Mouse (Mus musculus) hindbrain, embryonic 14.5 days (tissue): ENCODE measurements around the gene Gm49342. TPM values are rescaled to one million over a fixed set of nuclear protein-coding genes. Genes with fewer than 3 reads are reported as not detected.
"Not testable (repeated sequence)": the region's sequence is repeated elsewhere in the genome, so short reads cannot be mapped to it uniquely, and the experiment has no call there.

Experiments
- ATAC-seq: fragments of 200-750 bp; cut with Nextera tagmentation; 2 replicates; pipeline ENCODE4 v1.8.0; 2017; ENCODE audit warnings: moderate number of reproducible peaks, mild to moderate bottlenecking, moderate TSS enrichment, moderate library complexity; ENCODE audit not compliant: low FRiP score
- DNase-seq: peaks from one replicate; pipeline ENCODE4 v3.0.0-alpha.2; 2015; ENCODE audit warnings: low spot score
- H3K27ac ChIP-seq: fragments of 300-500 bp; sonication (generic); 2 replicates; pipeline ENCODE4 v1.5.1; 2014; ENCODE audit warnings: mild to moderate bottlenecking, moderate library complexity
- H3K27me3 ChIP-seq: fragments of 300-500 bp; sonication (generic); 2 replicates; pipeline ENCODE4 v1.6.1; 2014; ENCODE audit warnings: mild to moderate bottlenecking, low read length, mixed read lengths; ENCODE audit not compliant: control insufficient read depth, insufficient read depth
- H3K36me3 ChIP-seq: fragments of 300-500 bp; sonication (generic); replicated peaks from 2 replicates; pipeline ENCODE4 v1.6.1; 2014; ENCODE audit not compliant: control insufficient read depth, insufficient read depth
- H3K4me1 ChIP-seq: fragments of 300-500 bp; sonication (generic); replicated peaks from 2 replicates; pipeline ENCODE4 v1.6.1; 2014; ENCODE audit warnings: antibody characterized with exemption, low read length, mixed read lengths; ENCODE audit not compliant: control insufficient read depth, insufficient read depth
- H3K4me2 ChIP-seq: fragments of 300-500 bp; sonication (generic); replicated peaks from 2 replicates; pipeline ENCODE4 v1.6.1; 2014; ENCODE audit warnings: mild to moderate bottlenecking, moderate library complexity
- H3K4me3 ChIP-seq: fragments of 300-500 bp; sonication (generic); replicated peaks from 2 replicates; pipeline ENCODE4 v1.5.1; 2014; ENCODE audit warnings: mild to moderate bottlenecking, low read length
- H3K9ac ChIP-seq: fragments of 300-500 bp; sonication (generic); 2 replicates; pipeline ENCODE4 v1.6.1; 2014
- H3K9me3 ChIP-seq: fragments of 300-500 bp; sonication (generic); 2 replicates; pipeline ENCODE4 v1.6.1; 2016; ENCODE audit warnings: low read length; ENCODE audit not compliant: control insufficient read depth
- WGBS: fragments of 180-500 bp; shearing (Covaris S2); extraction: QIAGEN DNeasy Blood & Tissue Kit; methylation state at CpG from one replicate; pipeline ENCODE4 v1.1.7; 2014; 5-methylcytosine and 5-hydroxymethylcytosine counted together
- polyA plus RNA-seq: library from polyadenylated mRNA; unstranded; fragments of >200 nt; fragmentation: Nextera tagmentation; extraction: Ambion mirVana; gene quantifications from 2 replicates; pipeline ENCODE4 v1.2.1, GENCODE M21; 2014

Gene Gm49342
- polyA plus RNA-seq, 1 experiment from 2014 or later: not detected

DNA sequence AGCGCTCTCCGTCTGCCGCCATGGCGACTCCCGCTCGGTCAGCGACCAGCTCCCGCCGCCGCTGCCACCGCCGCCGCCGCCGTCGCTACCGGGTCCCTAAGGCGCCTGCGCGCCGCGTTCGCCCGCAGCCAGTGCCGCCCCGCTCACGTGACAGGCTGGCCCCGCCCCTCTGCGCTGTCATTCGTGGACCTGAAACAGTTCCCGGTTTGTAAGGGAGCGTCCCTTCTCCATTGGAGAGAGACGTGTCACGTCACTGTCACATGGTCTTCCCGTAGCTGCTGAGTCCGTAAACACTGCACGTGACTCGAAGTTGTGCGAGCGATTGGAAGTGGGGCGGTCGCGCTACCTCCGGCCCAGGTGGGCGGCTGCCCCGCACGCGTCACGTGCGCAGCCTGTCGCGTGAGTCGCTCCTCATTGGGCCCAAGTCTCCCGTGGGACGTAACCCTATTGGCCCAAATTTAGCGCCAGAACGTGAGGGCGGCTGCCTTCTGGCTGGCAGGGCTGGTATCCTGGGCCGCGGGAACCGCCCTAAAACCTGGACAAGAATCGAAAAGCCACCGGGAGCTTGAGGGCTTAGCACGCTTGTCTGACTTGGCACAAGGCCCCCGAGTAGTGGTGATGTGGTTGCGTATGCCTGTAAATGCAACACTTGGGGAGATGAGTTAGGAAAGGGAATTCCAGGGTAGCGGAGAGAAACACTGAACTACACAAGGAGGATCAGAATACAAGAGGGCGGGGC, 13.4 kb upstream of the Gm49342 start, which contains the start of the genes Pip4p1 and Pnp:
Gene Pip4p1 (minus strand): TSS at position 103 of the 739 bp plus-strand sequence.
Gene Pnp (plus strand): TSS at position 329 of the 739 bp plus-strand sequence.
- peak within 1 kb of the TSS; percentile 90 for H3K4me3 ChIP-seq
- H3K4me1 ChIP-seq: peaks cover 23% of the 10 kb centered on the region
- peak within 1 kb of the TSS; percentile 100 for H3K9ac ChIP-seq
- peaks cover 35% of the 10 kb centered on the region for H3K36me3 ChIP-seq
- H3K27ac ChIP-seq: peak within 1 kb of the TSS; percentile 87
- H3K4me2 ChIP-seq: peak within 1 kb of the TSS; percentile 95
- no peaks in the 10 kb centered on the region for H3K9me3 ChIP-seq
- H3K27me3 ChIP-seq: no peaks in the 10 kb centered on the region
- ATAC-seq (peak; percentile 100), DNase-seq (peak; percentile 98)
- under 1% methylated on average over 67 of the region's 68 CpGs for WGBS

DNA sequence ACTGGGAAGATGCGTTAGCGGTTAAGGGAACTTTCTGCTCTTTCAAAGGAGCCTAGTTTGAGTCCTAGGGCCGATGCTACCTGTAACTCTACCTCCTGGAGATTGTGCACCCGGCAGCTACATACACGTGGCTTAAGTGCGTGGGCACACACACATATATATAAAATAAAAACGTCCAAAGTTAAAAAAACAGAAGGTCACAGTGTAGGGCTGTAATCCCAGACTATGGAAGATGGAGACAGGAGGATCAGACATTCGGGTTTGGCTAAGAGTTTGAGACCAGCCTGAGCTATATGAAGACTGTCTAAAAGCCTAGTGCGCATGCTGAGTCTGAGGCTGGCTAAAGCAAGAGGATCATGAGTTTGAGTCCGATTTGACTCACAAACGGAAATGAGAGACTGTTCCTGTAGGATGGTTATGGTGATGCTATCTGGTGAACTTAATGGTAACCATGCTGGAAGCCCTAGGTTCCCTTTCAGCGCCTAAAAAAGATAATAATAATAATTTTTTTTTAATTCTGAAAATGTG, 12.8 kb upstream of the Gm49342 start:
- DNase-seq (no peak), ATAC-seq (no peak)
- Histone ChIP-seq H3K4me1 (peaks cover 17% of the 10 kb centered on the region; the same call in 1 of the 2 replicates), H3K27ac (peak overlapping the region; percentile 85), H3K9ac (peak overlapping the region; percentile 59), H3K27me3 (no peaks in the 10 kb centered on the region), H3K4me2 (peak overlapping the region; percentile 65), H3K9me3 (no peaks in the 10 kb centered on the region), H3K4me3 (peak overlapping the region; percentile 90), H3K36me3 (peaks cover 28% of the 10 kb centered on the region)
- 10% methylated on average over 12 of the region's 12 CpGs for WGBS

DNA sequence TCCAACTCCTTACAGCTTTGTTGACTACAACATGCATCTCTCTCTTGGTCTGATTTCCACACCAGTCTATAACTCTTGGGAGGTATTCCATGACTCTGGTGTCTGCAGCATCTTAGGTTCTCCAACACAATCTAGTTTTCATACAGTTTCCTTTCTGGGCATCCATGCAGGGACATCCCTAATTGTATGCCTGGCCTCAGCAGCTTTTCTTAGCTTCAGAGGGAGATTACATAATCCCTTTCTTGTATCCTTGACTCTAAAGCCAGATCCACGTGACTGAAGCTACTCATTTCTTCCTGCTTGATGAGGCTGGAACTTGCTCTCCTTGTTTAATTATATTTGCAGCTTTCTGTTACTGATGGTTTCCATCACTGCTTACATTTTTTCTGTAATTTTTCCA, 7.7 kb upstream of the Gm49342 start:
- Histone ChIP-seq H3K36me3 (no peaks in the 10 kb centered on the region), H3K27me3 (no peaks in the 10 kb centered on the region), H3K9ac (no peak overlapping the region), H3K4me3 (no peak overlapping the region), H3K27ac (no peak overlapping the region), H3K9me3 (no peaks in the 10 kb centered on the region), H3K4me1 (peaks cover 3% of the 10 kb centered on the region; the same call in 1 of the 2 replicates), H3K4me2 (no peak overlapping the region)
- ATAC-seq (no peak), DNase-seq (no peak)
- 76% methylated on average over 1 of the region's 1 CpGs for WGBS

DNA sequence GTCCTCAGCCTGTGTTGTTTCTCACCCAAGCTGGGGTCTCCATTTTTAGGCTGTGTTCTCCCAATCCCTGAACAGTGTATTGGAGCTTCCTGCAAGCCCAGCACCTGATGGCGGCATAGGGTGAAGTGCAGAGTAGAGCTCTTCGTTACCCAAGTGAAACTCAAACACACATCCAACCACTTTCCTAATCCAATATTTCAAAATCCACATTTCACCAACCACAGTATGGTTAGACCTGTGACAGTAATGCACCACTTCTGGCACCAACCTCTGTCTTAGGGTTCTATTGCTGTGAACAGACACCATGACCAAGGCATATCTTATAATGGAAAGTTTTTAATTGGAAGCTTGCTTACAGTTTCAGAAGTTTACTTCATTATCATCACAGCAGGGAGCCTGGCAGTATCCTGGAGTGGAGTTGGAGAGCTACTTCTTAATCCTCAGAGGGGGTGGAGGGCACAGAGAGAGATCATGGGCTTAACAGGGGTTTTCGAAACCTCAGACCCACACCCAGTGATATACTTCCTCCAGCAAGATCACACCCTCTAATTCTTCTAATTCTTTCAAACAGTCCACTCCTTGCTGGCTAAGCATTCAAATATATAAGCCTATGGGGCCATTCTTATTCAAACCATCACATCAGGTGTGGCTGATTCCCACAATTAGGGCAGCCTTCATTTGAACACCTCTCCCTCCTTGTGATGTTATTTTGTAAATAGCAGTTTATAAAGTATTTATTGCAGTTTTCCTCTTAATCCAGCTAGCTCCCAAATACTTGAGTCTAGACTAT, 6.0 kb upstream of the Gm49342 start:
- no peaks in the 10 kb centered on the region for H3K36me3 ChIP-seq
- no peak overlapping the region for H3K4me2 ChIP-seq
- H3K9me3 ChIP-seq: no peaks in the 10 kb centered on the region
- ATAC-seq (no peak), DNase-seq (no peak)
- WGBS: 87% methylated on average over 3 of the region's 3 CpGs
- no peak overlapping the region for H3K27ac ChIP-seq
- no peak overlapping the region for H3K9ac ChIP-seq
- no peaks in the 10 kb centered on the region for H3K4me1 ChIP-seq
- no peak overlapping the region for H3K4me3 ChIP-seq
- H3K27me3 ChIP-seq: no peaks in the 10 kb centered on the region

DNA sequence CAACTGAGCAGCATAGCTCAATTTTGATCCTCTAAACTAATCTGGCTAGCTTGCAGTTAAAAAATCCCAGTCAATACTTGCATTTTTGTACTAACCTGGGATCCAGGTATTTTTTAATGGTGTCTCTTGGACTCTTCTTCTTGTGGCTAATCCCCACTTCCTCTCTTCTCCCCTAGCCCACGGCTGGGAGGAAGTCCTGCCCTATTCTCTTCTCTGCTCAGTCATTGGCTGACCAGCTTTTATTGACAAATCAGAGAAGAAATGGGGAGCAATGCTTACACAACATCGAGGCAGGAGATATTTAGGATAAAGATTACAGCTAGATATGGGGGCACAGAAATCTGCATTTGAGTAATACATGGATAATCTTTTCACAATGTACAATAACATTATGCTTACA, 5.4 kb upstream of the Gm49342 start:
- Histone ChIP-seq H3K4me3 (no peak overlapping the region), H3K36me3 (no peaks in the 10 kb centered on the region), H3K9ac (no peak overlapping the region), H3K4me1 (no peaks in the 10 kb centered on the region), H3K9me3 (no peaks in the 10 kb centered on the region), H3K4me2 (no peak overlapping the region), H3K27ac (no peak overlapping the region), H3K27me3 (no peaks in the 10 kb centered on the region)
- no peak for ATAC-seq
- DNase-seq: no peak
- 44% methylated on average over 2 of the region's 2 CpGs for WGBS

DNA sequence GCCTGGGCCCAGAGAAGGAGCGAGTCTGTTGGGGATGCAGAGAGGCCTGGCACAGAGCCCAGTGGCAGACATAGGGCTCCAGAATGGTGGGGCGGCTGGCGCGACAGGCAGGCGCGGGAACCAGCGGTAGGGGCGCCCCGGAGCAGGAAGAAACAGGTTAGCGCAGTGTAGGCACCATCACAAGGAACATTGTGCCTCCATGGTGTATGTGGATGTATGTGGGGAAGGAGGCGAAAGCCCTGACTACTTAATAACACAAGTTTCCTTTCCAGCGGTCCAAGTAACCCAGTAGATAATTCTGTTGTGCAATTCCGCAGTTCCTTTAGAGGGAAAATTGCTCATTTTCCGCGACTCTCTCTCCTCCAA, 334 bp downstream of the Gm49342 start:
- Histone ChIP-seq H3K27ac (peak overlapping the region; percentile 82), H3K4me2 (peak overlapping the region; percentile 62), H3K4me3 (peak overlapping the region; percentile 43), H3K9ac (peak overlapping the region; percentile 60)
- not testable (repeated sequence) for H3K9me3 ChIP-seq, H3K4me1 ChIP-seq, H3K36me3 ChIP-seq, H3K27me3 ChIP-seq
- DNase-seq (peak; percentile 68), ATAC-seq (peak; percentile 97)
- 2% methylated on average over 14 of the region's 15 CpGs for WGBS

DNA sequence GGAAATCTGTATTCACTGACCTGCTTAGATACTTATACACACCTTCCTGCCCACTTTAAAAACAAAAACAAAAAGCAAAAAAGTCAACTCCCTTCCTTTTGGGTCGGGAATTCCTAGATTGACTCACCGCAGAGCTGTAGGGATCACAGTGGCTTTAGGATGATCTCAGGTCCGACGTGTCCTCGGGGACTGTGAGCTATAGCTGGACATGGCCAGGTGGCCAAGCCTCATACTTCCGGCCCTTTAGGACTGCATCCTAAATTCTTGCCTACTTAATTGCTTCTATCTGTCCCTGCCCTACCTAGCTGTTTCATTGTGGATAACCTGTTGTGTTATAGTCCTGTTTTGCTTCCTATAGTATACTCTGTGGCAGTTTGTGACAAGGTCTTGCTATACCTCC, 764 bp downstream of the Gm49342 start:
- peak overlapping the region; percentile 60 for H3K9ac ChIP-seq
- peak overlapping the region; percentile 62 for H3K4me2 ChIP-seq
- H3K36me3 ChIP-seq, DNase-seq, H3K27me3 ChIP-seq, ATAC-seq, H3K4me1 ChIP-seq, H3K9me3 ChIP-seq: not testable (repeated sequence)
- WGBS: 7% methylated on average over 6 of the region's 6 CpGs
- peak overlapping the region; percentile 43 for H3K4me3 ChIP-seq
- peak overlapping the region; percentile 82 for H3K27ac ChIP-seq

DNA sequence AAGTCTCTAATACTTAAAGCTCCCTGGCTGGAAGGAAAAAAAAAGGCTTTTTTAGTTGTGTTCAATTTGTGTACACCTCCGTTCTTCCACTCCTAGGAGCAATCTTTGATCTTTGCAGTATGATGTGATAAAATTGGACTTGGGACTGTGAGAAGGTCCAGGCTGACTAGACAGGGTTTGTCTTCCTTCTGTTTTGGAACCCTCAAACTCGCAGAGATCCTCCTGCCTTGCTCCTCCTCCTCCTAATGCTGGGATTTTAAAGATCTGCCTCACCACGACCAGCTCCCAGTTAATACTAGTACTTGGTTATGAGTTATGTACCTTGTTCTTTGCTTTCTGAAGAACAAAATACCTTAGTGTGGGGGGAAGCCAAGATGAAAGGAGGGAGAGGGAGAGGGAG, 1.2 kb downstream of the Gm49342 start:
- 37% methylated on average over 3 of the region's 3 CpGs for WGBS
- H3K36me3 ChIP-seq, H3K27ac ChIP-seq, H3K27me3 ChIP-seq, H3K9me3 ChIP-seq, ATAC-seq, H3K4me1 ChIP-seq, DNase-seq: not testable (repeated sequence)
- peak overlapping the region; percentile 60 for H3K9ac ChIP-seq
- peak overlapping the region; percentile 62 for H3K4me2 ChIP-seq
- H3K4me3 ChIP-seq: peak overlapping the region; percentile 43

DNA sequence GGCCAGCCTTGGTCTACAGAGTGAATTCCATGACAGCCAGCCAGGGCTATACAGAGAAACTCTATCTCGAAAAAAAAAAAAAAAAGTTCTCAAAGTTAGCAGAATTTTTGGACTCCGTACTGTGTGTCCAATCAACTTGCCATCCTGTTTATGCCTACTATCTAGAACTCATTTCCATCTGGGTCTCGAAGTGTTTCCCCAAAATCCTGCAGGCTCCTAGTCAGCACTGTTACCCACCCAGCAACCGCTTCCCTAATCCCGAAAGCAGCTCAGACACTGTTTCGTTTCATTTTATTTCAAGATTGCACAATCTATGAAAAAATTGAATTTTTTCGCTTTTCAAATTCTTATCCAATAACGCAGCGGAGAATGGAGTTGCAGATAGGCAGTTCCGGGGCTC, 11.2 kb downstream of the Gm49342 start:
- H3K4me3 ChIP-seq: no peak overlapping the region
- 93% methylated on average over 10 of the region's 10 CpGs for WGBS
- H3K4me1 ChIP-seq: no peaks in the 10 kb centered on the region
- H3K36me3 ChIP-seq: peaks cover 7% of the 10 kb centered on the region
- no peak overlapping the region for H3K4me2 ChIP-seq
- no peak for ATAC-seq
- DNase-seq: no peak
- H3K27me3 ChIP-seq: no peaks in the 10 kb centered on the region
- no peak overlapping the region for H3K27ac ChIP-seq
- no peak overlapping the region for H3K9ac ChIP-seq
- H3K9me3 ChIP-seq: no peaks in the 10 kb centered on the region
